Mouse (Mus musculus) liver, postnatal 0 days (tissue): Measurements from ENCODE around the gene Mrpl46.

ENCODE experiments used
- CTCF ChIP-seq: sonication (generic); IDR thresholded peaks from 2 replicates; pipeline ENCODE4 v1.5.1; 2016; ENCODE audit warnings: antibody characterized with exemption, low read depth
- EP300 ChIP-seq: IDR thresholded peaks from 2 replicates; pipeline ENCODE4 v1.6.1; 2016; ENCODE audit warnings: antibody characterized with exemption, low read depth, mild to moderate bottlenecking

DNA sequence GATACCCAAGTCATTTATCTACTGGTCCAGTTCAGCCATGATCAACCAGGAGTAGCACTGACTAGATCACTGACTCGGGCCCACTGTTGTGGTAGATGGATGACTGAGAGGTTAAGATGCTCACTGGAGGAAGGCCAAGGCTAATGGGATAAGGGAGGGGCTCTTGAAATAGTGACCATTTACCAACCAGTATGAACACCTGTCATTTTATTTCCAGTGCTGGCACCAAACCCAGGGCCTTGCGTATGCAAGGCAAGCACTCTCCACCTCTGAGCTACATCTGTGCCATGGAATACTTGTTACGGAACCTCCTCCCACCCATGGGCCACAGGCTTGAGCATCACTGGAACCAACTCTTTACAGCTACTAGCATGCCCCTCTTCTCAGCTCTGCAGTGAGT lies 19.5 kb downstream of the Mrpl46 start:
- TF ChIP-seq EP300 (no peak), CTCF (no peak)
